Mouse (Mus musculus): ENCODE results near the gene Hist1h3e. TPM values are rescaled to one million over a fixed set of nuclear protein-coding genes. Genes with fewer than 3 reads are reported as not detected.
"Not testable (repeated sequence)": the region's sequence is repeated elsewhere in the genome, so short reads cannot be mapped to it uniquely, and the experiment has no call there.

The Hist1h3e gene
- total RNA-seq, 2 experiments from 2014 or later = 8.3 to 12.9 TPM

DNA sequence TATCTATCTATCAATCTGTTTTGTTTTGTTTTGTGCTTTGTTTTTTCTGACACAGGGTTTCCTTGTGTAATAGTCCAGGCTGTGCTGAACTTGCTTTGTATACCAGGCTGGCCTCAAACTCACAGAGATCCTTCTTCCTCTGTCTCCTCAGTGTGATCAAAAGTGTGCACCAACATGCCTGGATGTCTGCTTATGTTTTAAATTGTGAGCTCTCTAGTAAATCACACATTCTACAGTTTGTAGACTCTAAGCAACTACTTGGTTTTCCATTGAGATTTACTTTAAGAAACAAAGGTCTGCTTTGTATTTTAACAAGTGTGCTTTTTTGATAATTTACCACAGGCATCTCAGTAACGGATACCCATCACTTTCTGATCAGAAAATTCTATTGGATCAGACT lies 15.7 kb upstream of the Hist1h3e start:
- no peak overlapping the region for H3K27ac ChIP-seq
- no peak for DNase-seq
- no peak for TF ChIP-seq CTCF (IDR thresholded peaks at IDR 0.05)
- intact Hi-C loops (cut with DNase I) = no loop called here
- no peak overlapping the region for H3K4me3 ChIP-seq

DNA sequence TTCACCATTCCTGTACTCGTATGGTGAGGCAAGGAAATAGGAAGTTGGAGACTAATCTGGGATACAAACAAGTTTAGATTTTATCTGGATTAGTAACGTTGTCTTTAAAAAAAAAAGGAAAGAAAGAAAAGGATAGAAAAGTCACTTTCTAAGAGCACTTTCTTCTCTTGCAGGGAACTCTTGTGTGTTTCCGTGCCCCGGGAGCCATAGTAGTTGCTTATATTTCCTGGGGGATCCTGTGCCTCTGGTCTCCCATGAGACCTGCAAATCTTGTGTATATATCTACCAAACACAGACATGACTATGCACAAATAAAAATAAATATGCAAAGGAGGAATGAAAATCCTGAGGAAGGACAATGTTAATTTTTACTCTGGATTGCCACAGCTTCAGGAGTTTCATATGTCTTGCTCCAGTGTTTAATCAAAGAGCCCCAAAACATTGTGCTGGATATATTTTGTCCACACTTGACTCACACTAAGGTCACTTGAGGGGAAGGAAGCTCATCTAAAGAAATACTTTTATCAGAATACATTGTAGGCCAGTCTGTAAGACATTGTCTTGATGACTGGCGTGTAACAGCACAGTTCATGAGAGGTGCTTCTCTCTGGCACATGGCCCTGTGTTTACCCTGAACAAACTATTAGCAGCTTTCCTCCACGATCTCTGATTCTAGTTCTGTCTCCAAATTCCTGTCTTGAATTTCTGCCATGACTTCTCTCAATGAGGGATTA lies 14.9 kb upstream of the Hist1h3e start:
- Histone ChIP-seq H3K27ac (no peak overlapping the region; the same call in 1 of the 2 replicates), H3K4me3 (peak overlapping the region; percentile 70)

DNA sequence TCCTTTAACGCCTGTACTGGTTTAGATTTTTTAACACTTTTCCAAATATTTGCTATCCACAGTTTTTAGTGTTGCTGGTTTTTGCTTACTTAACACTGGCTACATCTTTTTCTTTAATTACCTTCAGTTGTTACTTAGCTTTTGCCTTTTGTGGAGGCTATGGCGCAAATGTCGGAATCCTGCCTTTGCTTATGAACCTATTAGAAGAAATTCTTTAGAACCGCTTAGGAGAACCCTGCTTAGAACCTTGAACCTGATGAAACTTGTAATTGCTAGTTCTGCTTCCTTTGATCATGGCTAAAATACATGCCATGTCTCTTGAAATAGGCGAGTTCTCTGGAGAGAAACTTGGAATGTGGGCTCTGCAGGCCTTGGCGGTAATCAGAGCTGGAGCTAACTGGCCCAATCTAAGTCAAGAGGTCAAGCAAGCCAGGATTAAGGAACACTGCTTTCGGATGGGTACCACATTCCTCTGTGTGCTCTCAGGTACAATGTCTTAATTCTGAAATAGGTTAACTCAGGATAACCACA lies 14.2 kb upstream of the Hist1h3e start:
- DNase-seq = no peak
- peak overlapping the region; percentile 70 for H3K4me3 ChIP-seq
- H3K27ac ChIP-seq = peak overlapping the region; percentile 83
- TF ChIP-seq CTCF (IDR thresholded peaks at IDR 0.05) = no peak
- intact Hi-C loops (cut with DNase I) = no loop called here

More for the DNA sequence above, 14.9 kb upstream of the Hist1h3e start:
- intact Hi-C loops (cut with DNase I) = no loop called here
- TF ChIP-seq CTCF (IDR thresholded peaks at IDR 0.05) = no peak
- DNase-seq = no peak

DNA sequence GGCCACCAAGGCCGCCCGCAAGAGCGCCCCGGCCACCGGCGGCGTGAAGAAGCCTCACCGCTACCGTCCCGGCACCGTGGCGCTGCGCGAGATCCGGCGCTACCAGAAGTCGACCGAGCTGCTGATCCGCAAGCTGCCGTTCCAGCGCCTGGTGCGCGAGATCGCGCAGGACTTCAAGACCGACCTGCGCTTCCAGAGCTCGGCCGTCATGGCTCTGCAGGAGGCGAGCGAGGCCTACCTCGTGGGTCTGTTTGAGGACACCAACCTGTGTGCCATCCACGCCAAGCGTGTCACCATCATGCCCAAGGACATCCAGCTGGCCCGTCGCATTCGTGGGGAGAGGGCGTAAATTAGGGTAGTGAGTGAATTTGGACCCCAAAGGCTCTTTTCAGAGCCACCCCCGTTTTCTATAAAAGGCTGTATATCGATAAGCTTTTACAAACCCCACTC lies 13.7 kb upstream of the Hist1h3e start:
- Histone ChIP-seq H3K27ac (peak overlapping the region; percentile 83), H3K4me3 (peak overlapping the region; percentile 70)
- peak; percentile 23 for DNase-seq
- intact Hi-C loops (cut with DNase I) = not testable (repeated sequence)

DNA sequence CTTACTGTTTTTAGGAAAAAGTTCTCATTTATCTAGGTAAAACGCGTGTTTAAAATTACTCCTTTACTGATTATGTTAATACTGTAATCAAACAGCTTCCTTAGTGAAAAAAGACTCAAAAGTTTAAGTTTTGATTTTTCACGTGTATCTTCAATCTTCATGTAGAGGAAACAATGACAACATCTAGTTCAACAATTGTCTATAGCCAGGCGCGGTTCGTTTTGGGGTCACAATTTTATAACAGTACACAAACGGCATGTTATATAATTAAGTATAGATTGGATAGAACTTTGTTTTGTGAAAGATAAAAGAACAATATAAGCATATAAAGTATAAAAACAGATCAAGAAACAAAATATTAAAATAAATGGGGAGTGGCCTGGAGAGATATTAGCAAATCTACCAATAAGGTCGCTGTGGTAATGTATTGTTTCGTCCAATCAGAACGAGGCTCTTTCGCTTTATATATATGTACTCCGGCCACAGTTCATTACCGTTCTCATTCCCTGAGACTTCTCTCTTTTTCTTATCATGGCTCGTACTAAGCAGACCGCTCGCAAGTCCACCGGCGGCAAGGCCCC lies 13.2 kb upstream of the Hist1h3e start, which contains the start of gene Hist1h3d:
Gene Hist1h3d, plus strand, starts transcription at position 493 of the 581 bp plus-strand sequence.
- peak within 1 kb of the TSS; percentile 83 for H3K27ac ChIP-seq
- H3K4me3 ChIP-seq = peak within 1 kb of the TSS; percentile 70
- no peak for TF ChIP-seq CTCF (IDR thresholded peaks at IDR 0.05)
- DNase-seq = peak; percentile 17
- intact Hi-C loops (cut with DNase I) = no loop called here

DNA sequence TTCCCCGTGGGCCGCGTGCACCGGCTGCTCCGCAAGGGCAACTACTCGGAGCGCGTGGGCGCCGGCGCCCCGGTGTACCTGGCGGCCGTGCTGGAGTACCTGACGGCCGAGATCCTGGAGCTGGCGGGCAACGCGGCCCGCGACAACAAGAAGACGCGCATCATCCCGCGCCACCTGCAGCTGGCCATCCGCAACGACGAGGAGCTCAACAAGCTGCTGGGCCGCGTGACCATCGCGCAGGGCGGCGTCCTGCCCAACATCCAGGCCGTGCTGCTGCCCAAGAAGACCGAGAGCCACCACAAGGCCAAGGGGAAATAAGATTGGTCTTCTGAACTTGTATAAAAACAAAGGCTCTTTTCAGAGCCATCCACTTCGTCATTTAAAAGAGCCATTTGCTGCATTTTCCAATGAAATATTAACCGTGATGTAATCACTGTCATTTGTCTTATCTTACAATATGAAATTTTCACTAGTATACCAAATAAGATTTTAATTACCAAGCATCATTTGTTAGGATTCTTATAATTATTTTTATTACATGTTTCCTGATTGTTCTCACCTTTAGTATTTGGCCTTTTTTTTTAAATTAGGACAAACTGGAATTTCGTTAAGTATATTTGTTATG lies 12.5 kb upstream of the Hist1h3e start:
- Histone ChIP-seq H3K4me3 (peak overlapping the region; percentile 70), H3K27ac (peak overlapping the region; percentile 83)
- DNase-seq; intact Hi-C loops (cut with DNase I): not testable (repeated sequence)

DNA sequence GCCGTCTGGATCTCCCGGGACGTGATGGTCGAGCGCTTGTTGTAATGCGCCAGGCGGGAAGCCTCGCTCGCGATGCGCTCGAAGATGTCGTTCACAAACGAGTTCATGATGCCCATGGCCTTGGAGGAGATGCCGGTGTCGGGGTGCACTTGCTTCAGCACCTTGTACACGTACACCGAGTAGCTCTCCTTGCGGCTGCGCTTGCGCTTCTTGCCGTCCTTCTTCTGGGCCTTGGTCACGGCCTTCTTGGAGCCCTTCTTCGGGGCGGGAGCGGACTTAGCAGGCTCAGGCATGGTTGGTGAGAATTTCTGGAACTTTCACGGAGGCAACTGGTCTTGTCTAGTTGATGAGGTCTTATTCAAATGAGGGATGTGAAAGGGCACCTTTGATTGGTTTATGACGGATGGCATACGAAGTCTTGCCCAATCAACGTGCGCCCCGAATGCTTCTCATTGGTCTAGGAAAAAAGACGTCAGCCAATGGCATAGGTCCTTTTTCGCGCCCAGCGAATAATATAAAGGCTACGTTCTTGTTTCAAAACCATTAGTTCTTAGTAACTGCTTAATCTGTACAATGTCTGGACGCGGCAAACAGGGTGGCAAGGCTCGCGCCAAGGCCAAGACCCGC lies 11.8 kb upstream of the Hist1h3e start, which contains the start of the genes Hist1h2bf and Hist1h2ad:
Gene Hist1h2bf, minus strand, starts transcription at position 299 of the 627 bp plus-strand sequence.
Gene Hist1h2ad, plus strand, starts transcription at position 484 of the 627 bp plus-strand sequence.
- Histone ChIP-seq H3K27ac (peak within 1 kb of the TSS; percentile 83), H3K4me3 (peak within 1 kb of the TSS; percentile 70)
- peak; percentile 84 for DNase-seq
- intact Hi-C loops (cut with DNase I) = not testable (repeated sequence)

DNA sequence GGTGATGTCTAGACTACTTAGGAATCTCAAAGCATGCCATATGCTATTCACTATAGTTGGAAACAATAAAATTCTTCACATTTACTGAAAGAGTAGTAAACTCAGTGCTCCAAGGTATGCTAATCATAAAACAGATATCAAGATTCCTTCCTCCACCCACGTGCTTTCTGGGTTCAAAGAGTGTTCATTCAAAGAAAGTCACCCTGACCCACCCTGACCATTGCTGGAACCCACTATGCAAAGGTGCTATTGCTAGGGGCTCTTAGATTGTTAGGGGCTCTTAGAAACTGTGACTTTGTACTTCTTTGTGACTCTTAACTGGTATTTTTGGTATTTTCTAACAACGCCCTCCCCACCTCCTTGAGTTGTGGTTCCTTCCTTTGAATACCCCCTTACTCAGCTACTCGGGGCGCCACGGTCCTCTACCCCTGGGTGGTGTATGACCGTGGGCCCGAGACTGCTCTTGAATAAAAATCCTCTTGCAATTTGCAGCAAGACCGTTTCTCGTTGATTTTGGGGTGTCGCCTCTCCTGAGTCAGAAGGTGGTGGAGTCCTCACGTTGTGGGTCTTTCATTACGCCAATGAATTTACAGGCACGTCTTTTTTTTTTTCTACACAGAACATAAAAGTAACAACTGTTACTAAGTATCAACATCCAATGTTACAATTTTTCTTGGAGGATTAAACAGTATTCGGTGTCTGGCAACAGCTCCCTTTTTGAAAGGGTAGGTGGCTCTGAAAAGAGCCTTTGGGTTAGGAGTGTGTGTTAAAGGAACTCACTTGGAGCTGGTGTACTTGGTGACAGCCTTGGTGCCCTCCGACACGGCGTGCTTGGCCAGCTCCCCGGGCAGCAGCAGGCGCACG lies 11.1 kb upstream of the Hist1h3e start:
- H3K27ac ChIP-seq; intact Hi-C loops (cut with DNase I); DNase-seq: not testable (repeated sequence)
- peak overlapping the region; percentile 70 for H3K4me3 ChIP-seq

DNA sequence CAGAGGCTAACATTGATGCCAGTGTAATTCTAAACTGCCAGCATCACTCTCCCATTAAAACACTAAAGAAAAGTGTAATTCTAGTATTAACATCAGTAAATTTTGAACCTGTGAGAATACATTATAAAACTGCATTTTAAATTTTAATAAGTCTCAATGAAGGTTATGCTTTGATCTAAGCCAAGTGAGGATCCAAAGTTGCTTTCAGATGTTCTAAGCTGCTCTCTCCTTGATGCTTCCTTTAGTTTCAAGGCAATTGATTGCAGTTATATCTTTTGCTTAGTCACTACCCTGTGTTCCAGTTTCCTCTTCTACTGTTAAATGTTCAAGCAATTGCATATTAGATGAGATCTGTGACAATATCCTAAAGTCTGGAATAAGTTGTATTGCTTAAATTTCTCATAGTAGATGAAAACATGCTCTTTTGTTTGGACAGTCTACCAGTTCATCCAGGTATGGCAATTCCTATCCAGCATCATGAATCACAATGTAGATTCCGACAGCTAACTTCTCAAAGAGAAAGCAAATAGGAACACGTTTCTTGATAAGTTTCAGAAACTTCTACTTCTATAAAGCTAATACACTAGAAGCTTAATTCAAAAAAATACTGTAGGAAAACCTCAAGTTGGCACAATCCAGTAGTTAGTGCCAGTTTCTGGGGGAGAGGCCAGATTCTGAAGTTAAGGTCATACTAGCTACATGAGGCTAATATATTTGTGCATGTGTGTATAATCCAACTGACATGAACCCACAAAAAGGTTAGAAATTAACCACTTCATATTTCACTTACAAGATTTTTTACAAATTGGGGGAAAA lies 10.3 kb upstream of the Hist1h3e start:
- Histone ChIP-seq H3K27ac (0 out of 2 replicates have a peak overlapping the region, but pooled peaks have one; percentile 68), H3K4me3 (peak overlapping the region; percentile 70)
- TF ChIP-seq CTCF (IDR thresholded peaks at IDR 0.05) = no peak
- no peak for DNase-seq
- intact Hi-C loops (cut with DNase I) = no loop called here

DNA sequence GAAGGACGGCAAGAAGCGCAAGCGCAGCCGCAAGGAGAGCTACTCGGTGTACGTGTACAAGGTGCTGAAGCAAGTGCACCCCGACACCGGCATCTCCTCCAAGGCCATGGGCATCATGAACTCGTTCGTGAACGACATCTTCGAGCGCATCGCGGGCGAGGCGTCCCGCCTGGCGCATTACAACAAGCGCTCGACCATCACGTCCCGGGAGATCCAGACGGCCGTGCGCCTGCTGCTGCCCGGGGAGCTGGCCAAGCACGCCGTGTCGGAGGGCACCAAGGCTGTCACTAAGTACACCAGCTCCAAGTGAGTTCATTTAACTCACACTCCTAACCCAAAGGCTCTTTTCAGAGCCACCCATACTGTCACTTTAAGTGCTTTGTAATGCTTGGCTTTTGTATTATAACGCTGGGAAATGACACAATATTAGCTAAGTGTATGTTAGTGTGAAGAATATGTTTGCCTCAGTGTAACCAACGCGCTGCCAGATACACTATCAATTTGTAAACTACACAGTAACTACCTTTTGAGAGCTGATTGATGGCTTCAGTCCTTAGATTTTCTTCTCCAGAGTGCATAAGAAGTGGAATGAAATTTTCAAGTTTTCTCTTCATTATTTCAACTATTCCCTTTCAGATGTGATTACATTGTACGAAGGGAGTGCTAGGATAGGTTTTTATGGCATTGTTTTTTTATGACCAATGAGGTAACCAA lies 9.5 kb upstream of the Hist1h3e start:
- Histone ChIP-seq H3K4me3 (peak overlapping the region; percentile 70), H3K27ac (peak overlapping the region; percentile 92)
- intact Hi-C loops (cut with DNase I); DNase-seq: not testable (repeated sequence)
